Mouse (Mus musculus): ENCODE measurements around the gene Inpp5k. TPM values are rescaled to one million over a fixed set of nuclear protein-coding genes. Genes with fewer than 3 reads are reported as not detected.

Gene Inpp5k
- polyA plus RNA-seq, 1 experiment = 81.3 TPM

GRCm38 (mm10) chr11:75652222-75652941 lies 21.6 kb downstream of the Inpp5k start:
- 24% methylated on average over 20 of the region's 20 CpGs for WGBS
- peak overlapping the region; percentile 98 for H3K27ac ChIP-seq (ENCODE audit: insufficient read depth, low read length)
- no peaks in the 10 kb centered on the region for H3K27me3 ChIP-seq (ENCODE audit: control insufficient read depth, insufficient read depth, low read length)
- peak in 1 of 2 experiments; percentile 51 for DNase-seq
- peaks cover 32% of the 10 kb centered on the region for H3K4me1 ChIP-seq (ENCODE audit: control insufficient read depth, insufficient read depth, low read length)
- TF ChIP-seq POLR2A (IDR thresholded peaks at IDR 0.05; ENCODE audit: borderline replicate concordance, insufficient read depth, low read length) = no peak
- no peak for TF ChIP-seq CTCF (IDR thresholded peaks at IDR 0.05; ENCODE audit: borderline replicate concordance, insufficient read depth, low read depth, low read length)
- H3K4me3 ChIP-seq (replicated peaks; ENCODE audit: insufficient read depth, low read depth, low read length) = peak overlapping the region; percentile 99

- H3K4me3 ChIP-seq (replicated peaks; ENCODE audit: insufficient read depth, low read depth, low read length) = peak overlapping the region; percentile 61
- peak overlapping the region; percentile 8; the same call in 1 of the 2 replicates for H3K27ac ChIP-seq (ENCODE audit: insufficient read depth, low read length)
- DNase-seq = no peak
- H3K4me1 ChIP-seq (ENCODE audit: control insufficient read depth, insufficient read depth, low read length) = peaks cover 26% of the 10 kb centered on the region
- WGBS = 62% methylated on average over 14 of the region's 14 CpGs
- H3K27me3 ChIP-seq (ENCODE audit: control insufficient read depth, insufficient read depth, low read length) = no peaks in the 10 kb centered on the region
- no peak for TF ChIP-seq CTCF (IDR thresholded peaks at IDR 0.05; ENCODE audit: borderline replicate concordance, insufficient read depth, low read depth, low read length)
Observed at GRCm38 (mm10) chr11:75652942-75653684, 22.3 kb downstream of the Inpp5k start.

- no peak for TF ChIP-seq CTCF (IDR thresholded peaks at IDR 0.05; ENCODE audit: borderline replicate concordance, insufficient read depth, low read depth, low read length)
- TF ChIP-seq POLR2A (IDR thresholded peaks at IDR 0.05; ENCODE audit: borderline replicate concordance, insufficient read depth, low read length) = no peak
- H3K27me3 ChIP-seq (ENCODE audit: control insufficient read depth, insufficient read depth, low read length) = no peaks in the 10 kb centered on the region
- peak overlapping the region; percentile 61 for H3K4me3 ChIP-seq (replicated peaks; ENCODE audit: insufficient read depth, low read depth, low read length)
- 2% methylated on average over 45 of the region's 45 CpGs for WGBS
- DNase-seq = peak; percentile 75 to 78
- peak overlapping the region; percentile 8; the same call in 1 of the 2 replicates for H3K27ac ChIP-seq (ENCODE audit: insufficient read depth, low read length)
- H3K4me1 ChIP-seq (ENCODE audit: control insufficient read depth, insufficient read depth, low read length) = peaks cover 24% of the 10 kb centered on the region
Observed at GRCm38 (mm10) chr11:75653781-75654470, 23.1 kb downstream of the Inpp5k start.

GRCm38 (mm10) chr11:75654471-75655390 lies 23.9 kb downstream of the Inpp5k start:
- 53% methylated on average over 25 of the region's 25 CpGs for WGBS
- TF ChIP-seq CTCF (IDR thresholded peaks at IDR 0.05; ENCODE audit: borderline replicate concordance, insufficient read depth, low read depth, low read length) (no peak), POLR2A (IDR thresholded peaks at IDR 0.05; ENCODE audit: borderline replicate concordance, insufficient read depth, low read length) (no peak)
- Histone ChIP-seq H3K4me1 (ENCODE audit: control insufficient read depth, insufficient read depth, low read length) (peaks cover 27% of the 10 kb centered on the region), H3K27me3 (ENCODE audit: control insufficient read depth, insufficient read depth, low read length) (no peaks in the 10 kb centered on the region), H3K27ac (ENCODE audit: insufficient read depth, low read length) (no peak overlapping the region), H3K4me3 (replicated peaks; ENCODE audit: insufficient read depth, low read depth, low read length) (peak overlapping the region; percentile 61)
- DNase-seq = peak in 1 of 2 experiments; percentile 40

- TF ChIP-seq CTCF (IDR thresholded peaks at IDR 0.05; ENCODE audit: borderline replicate concordance, insufficient read depth, low read depth, low read length) = no peak
- no peak for TF ChIP-seq POLR2A (IDR thresholded peaks at IDR 0.05; ENCODE audit: borderline replicate concordance, insufficient read depth, low read length)
- Histone ChIP-seq H3K27ac (ENCODE audit: insufficient read depth, low read length) (peak overlapping the region; percentile 31; the same call in 1 of the 2 replicates), H3K4me3 (replicated peaks; ENCODE audit: insufficient read depth, low read depth, low read length) (peak overlapping the region; percentile 90), H3K27me3 (ENCODE audit: control insufficient read depth, insufficient read depth, low read length) (no peaks in the 10 kb centered on the region), H3K4me1 (ENCODE audit: control insufficient read depth, insufficient read depth, low read length) (peaks cover 25% of the 10 kb centered on the region)
- DNase-seq = peak; percentile 67 to 74
- WGBS = 1% methylated on average over 77 of the region's 78 CpGs
Observed at GRCm38 (mm10) chr11:75655621-75656545, 25.1 kb downstream of the Inpp5k start.
